Mouse (Mus musculus): ENCODE results near the gene Ccdc194. TPM values are rescaled to one million over a fixed set of nuclear protein-coding genes. Genes with fewer than 3 reads are reported as not detected.

Gene Ccdc194
- polyA plus RNA-seq, 1 experiment from 2014 or later, result 0.08 TPM

GRCm38 (mm10) chr8:71554644-71555043, 29.1 kb upstream of the Ccdc194 start:
- in situ Hi-C loops (cut with MboI; ENCODE audit: low pct_unique_long_range_greater_than_20kb), result no loop called here
- ChIA-PET POLR2A (no interaction called here), CTCF (interaction anchor here (0.9 kb wide), 1 partner anchor 104 kb away, joined by 3 read pairs; no protein-coding TSS in a partner anchor)
- TF ChIP-seq CTCF (IDR thresholded peaks at IDR 0.05), result no peak
- DNase-seq (ENCODE audit: low read depth, low spot score) (no peak), ATAC-seq (no peak)
- H3K27me3 ChIP-seq, result no peaks in the 10 kb centered on the region

GRCm38 (mm10) chr8:71554001-71554400, 28.5 kb upstream of the Ccdc194 start:
- POLR2A ChIA-PET, result no interaction called here
- CTCF ChIA-PET, result interaction anchor here (1.7 kb wide), 1 partner anchor 107 kb away, joined by 3 read pairs; no protein-coding TSS in a partner anchor
- in situ Hi-C loops (cut with MboI; ENCODE audit: low pct_unique_long_range_greater_than_20kb), result no loop called here

GRCm38 (mm10) chr8:71552770-71553169, 27.3 kb upstream of the Ccdc194 start:
- ChIA-PET POLR2A (no interaction called here), CTCF (interaction anchor here (1.7 to 2.8 kb wide), 2 partner anchors 9 to 108 kb away, joined by 3 to 9 read pairs; no protein-coding TSS in a partner anchor)
- H3K27me3 ChIP-seq, result no peaks in the 10 kb centered on the region
- in situ Hi-C loops (cut with MboI; ENCODE audit: low pct_unique_long_range_greater_than_20kb), result no loop called here
- no peak for ATAC-seq
- TF ChIP-seq CTCF (IDR thresholded peaks at IDR 0.05), result no peak
- DNase-seq (ENCODE audit: low read depth, low spot score), result no peak

More at GRCm38 (mm10) chr8:71554001-71554400, 28.5 kb upstream of the Ccdc194 start:
- TF ChIP-seq CTCF (IDR thresholded peaks at IDR 0.05), result no peak
- DNase-seq (ENCODE audit: low read depth, low spot score) (no peak), ATAC-seq (no peak)
- no peaks in the 10 kb centered on the region for H3K27me3 ChIP-seq

- in situ Hi-C loops (cut with MboI; ENCODE audit: low pct_unique_long_range_greater_than_20kb), result no loop called here
These were observed 25.2 kb upstream of the Ccdc194 start for GRCm38 (mm10) chr8:71550754-71551153.

GRCm38 (mm10) chr8:71547590-71547989, 22.1 kb upstream of the Ccdc194 start:
- POLR2A ChIA-PET, result no interaction called here
- CTCF ChIA-PET, result no interaction called here
- no peak for ATAC-seq
- in situ Hi-C loops (cut with MboI; ENCODE audit: low pct_unique_long_range_greater_than_20kb), result no loop called here
- no peak for TF ChIP-seq CTCF (IDR thresholded peaks at IDR 0.05)
- DNase-seq (ENCODE audit: low read depth, low spot score), result no peak
- no peaks in the 10 kb centered on the region for H3K27me3 ChIP-seq

More at GRCm38 (mm10) chr8:71550754-71551153, 25.2 kb upstream of the Ccdc194 start:
- ChIA-PET CTCF (interaction anchor here (1.1 to 2.8 kb wide), 2 partner anchors 11 to 110 kb away, joined by 3 to 9 read pairs; no protein-coding TSS in a partner anchor), POLR2A (interaction anchor here (2.1 kb wide), 1 partner anchor 42 kb away, joined by 7 read pairs; no protein-coding TSS in a partner anchor)
- DNase-seq (ENCODE audit: low read depth, low spot score) (no peak), ATAC-seq (no peak)
- no peaks in the 10 kb centered on the region for H3K27me3 ChIP-seq
- TF ChIP-seq CTCF (IDR thresholded peaks at IDR 0.05), result no peak

- TF ChIP-seq CTCF (IDR thresholded peaks at IDR 0.05), result no peak
- H3K27me3 ChIP-seq, result no peaks in the 10 kb centered on the region
- DNase-seq (ENCODE audit: low read depth, low spot score) (no peak), ATAC-seq (no peak)
- POLR2A ChIA-PET, result no interaction called here
- CTCF ChIA-PET, result interaction anchor here (1.2 kb wide), 1 partner anchor 17 kb away, joined by 3 read pairs; no protein-coding TSS in a partner anchor
- in situ Hi-C loops (cut with MboI; ENCODE audit: low pct_unique_long_range_greater_than_20kb), result no loop called here
These were observed 19.5 kb upstream of the Ccdc194 start for GRCm38 (mm10) chr8:71545053-71545452.

- in situ Hi-C loops (cut with MboI; ENCODE audit: low pct_unique_long_range_greater_than_20kb), result no loop called here
- CTCF ChIA-PET, result interaction anchor here (2.6 kb wide), 1 partner anchor 13 kb away, joined by 9 read pairs; no protein-coding TSS in a partner anchor
These were observed 18.2 kb upstream of the Ccdc194 start for GRCm38 (mm10) chr8:71543755-71544154.

GRCm38 (mm10) chr8:71542632-71543343, 17.3 kb upstream of the Ccdc194 start, which contains the start of gene Mvb12a:
Gene Mvb12a, plus strand, starts transcription at chr8:71542922.
- DNase-seq (ENCODE audit: low read depth, low spot score) (peak; percentile 99), ATAC-seq (peak; percentile 83)
- in situ Hi-C loops (cut with MboI; ENCODE audit: low pct_unique_long_range_greater_than_20kb), result no loop called here
- no peak for TF ChIP-seq CTCF (IDR thresholded peaks at IDR 0.05)
- ChIA-PET POLR2A (no interaction called here), CTCF (interaction anchor here (2.6 kb wide), 1 partner anchor 12 kb away, joined by 9 read pairs; no protein-coding TSS in a partner anchor)
- H3K27me3 ChIP-seq, result no peaks in the 10 kb centered on the region

More at GRCm38 (mm10) chr8:71543755-71544154, 18.2 kb upstream of the Ccdc194 start:
- ATAC-seq (no peak), DNase-seq (ENCODE audit: low read depth, low spot score) (no peak)
- TF ChIP-seq CTCF (IDR thresholded peaks at IDR 0.05), result no peak
- H3K27me3 ChIP-seq, result no peaks in the 10 kb centered on the region
- POLR2A ChIA-PET, result no interaction called here

GRCm38 (mm10) chr8:71537028-71537867, 11.7 kb upstream of the Ccdc194 start, which contains the start of gene Bst2:
Gene Bst2, minus strand, starts transcription at chr8:71537456.
- no peaks in the 10 kb centered on the region for H3K27me3 ChIP-seq
- CTCF ChIA-PET, result interaction anchor here (0.6 kb wide), 1 partner anchor 865 kb away, joined by 3 read pairs; no protein-coding TSS in a partner anchor
- ATAC-seq, result peak; percentile 83
- in situ Hi-C loops (cut with MboI; ENCODE audit: low pct_unique_long_range_greater_than_20kb), result no loop called here
- POLR2A ChIA-PET, result interaction anchor here (0.6 to 0.8 kb wide), 2 partner anchors 16 to 20 kb away, joined by 3 to 5 read pairs; no protein-coding TSS in a partner anchor
- no peak for TF ChIP-seq CTCF (IDR thresholded peaks at IDR 0.05)
- DNase-seq (ENCODE audit: low read depth, low spot score), result peak; percentile 81

- no peak for DNase-seq (ENCODE audit: low read depth, low spot score)
- H3K27me3 ChIP-seq, result no peaks in the 10 kb centered on the region
- in situ Hi-C loops (cut with MboI; ENCODE audit: low pct_unique_long_range_greater_than_20kb), result no loop called here
- peak; percentile 14 for ATAC-seq
- ChIA-PET CTCF (interaction anchor here (0.5 to 3.8 kb wide), 3 partner anchors 14 to 125 kb away, joined by 3 to 16 read pairs (median 3); no protein-coding TSS in a partner anchor), POLR2A (no interaction called here)
- no peak for TF ChIP-seq CTCF (IDR thresholded peaks at IDR 0.05)
These were observed 10.2 kb upstream of the Ccdc194 start for GRCm38 (mm10) chr8:71535663-71536062.

All from Patski (cell line).